Mouse (Mus musculus) cortical plate, adult 2 months (tissue): Measurements from ENCODE around the gene Krt79.

Experiments
- CTCF ChIP-seq: fragments of 200-500 bp; IDR thresholded peaks from 2 replicates; pipeline ENCODE4 v1.5.1; 2011; ENCODE audit warnings: mild to moderate bottlenecking, control low read depth, low read length; ENCODE audit not compliant: insufficient read depth; ENCODE audit errors: extremely low read depth
- POLR2A ChIP-seq: fragments of 200-500 bp; IDR thresholded peaks from 2 replicates; pipeline ENCODE4 v1.6.1; 2011; ENCODE audit warnings: mild to moderate bottlenecking, low read length, control low read depth; ENCODE audit not compliant: insufficient read depth; ENCODE audit errors: extremely low read depth

DNA sequence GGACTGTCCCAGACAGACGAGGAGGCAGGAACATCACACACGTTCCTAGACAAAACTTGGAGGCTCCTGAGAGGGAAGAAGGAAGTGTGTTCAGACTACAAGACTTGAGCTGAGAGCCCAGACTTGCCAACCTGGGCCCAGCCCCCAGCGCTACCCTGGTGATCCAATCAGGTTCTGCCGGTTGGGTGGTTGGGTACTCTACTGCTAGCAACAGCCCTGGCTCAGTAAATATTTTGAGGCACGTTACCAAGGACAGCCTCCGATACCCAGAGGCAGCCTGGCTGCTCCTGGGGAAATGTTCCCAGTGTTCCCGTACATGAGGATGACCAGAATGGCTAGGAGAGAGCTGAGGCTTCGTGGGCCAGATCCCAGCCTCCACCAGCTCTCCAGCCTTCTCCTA lies 26.7 kb upstream of the Krt79 start:
- TF ChIP-seq POLR2A (no peak), CTCF (no peak)
